Mouse (Mus musculus) brain, adult 10 weeks (tissue): ENCODE measurements around the gene Nrxn2. TPM values are rescaled to one million over a fixed set of nuclear protein-coding genes. Genes with fewer than 3 reads are reported as not detected.

Source experiments
- polyA plus RNA-seq: library from polyadenylated mRNA; stranded (reverse); fragments of 350-450 nt; fragmentation: Illumina TruSeq; extraction: RNeasy Lipid Tissue Mini Kit (QIAGEN cat#74804); gene quantifications from one replicate; pipeline ENCODE4 v1.2.3, GENCODE M21; 2015; ENCODE audit warnings: low read depth, low replicate concordance

The Nrxn2 gene
- 190 TPM for polyA plus RNA-seq

DNA sequence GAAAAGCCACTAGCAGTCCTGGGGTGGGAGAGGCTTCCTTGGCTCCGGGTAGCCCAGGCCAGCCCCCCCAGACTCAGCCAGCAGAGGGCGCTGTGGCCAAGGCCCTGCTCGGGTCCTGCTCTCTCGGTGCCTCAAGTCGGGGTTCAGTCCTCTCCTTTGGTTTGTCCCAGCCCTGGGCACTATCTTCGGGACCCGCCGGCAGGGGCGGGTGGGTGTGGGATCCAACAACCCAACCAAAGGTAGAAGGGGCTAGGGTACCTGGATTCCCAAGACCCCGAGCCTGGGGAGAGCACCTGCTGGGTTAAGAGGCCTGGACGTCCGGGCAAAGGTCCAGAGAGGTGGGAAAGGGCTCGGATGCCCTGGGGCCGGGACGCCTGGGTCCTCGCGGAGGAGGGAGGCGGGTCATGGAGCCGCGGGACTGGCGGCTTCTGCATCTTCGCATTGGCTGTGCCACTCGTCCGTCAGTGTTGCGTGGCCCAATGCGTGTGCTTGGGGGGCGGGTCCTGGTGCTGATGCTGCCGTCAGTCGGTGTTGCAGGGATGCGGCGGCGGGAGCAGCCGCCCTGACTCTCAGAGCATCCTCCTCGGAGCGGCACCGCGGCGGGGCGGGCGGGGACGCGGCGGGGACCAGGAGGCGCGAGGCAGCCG, at the start of gene Nrxn2:
TSS of gene Nrxn2 (plus strand) at position 499 of the 647 bp plus-strand sequence.

DNA sequence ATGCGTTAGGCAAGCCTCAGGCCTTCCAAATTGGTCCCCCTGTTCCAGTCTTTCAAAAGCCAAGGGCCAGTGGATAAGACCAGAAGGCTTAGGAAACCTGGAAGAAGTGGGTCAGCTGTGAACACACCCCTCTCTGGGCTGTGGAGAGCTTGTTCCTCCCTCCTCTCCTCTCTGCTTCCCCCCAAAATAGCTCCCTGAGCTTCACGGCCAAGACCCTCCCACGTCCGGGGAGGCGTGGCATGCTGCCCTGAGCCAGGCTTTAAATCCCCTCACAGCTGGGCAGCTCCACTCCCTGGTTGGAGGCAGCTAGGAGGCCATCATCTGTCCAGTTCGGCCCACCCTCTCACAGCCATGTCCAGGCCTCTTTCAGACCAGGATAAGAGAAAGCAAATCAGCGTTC, 34.4 kb upstream of the Nrxn2 start, which contains the start of gene Pygm:
TSS of gene Pygm (plus strand) at position 272 of the 400 bp plus-strand sequence.

DNA sequence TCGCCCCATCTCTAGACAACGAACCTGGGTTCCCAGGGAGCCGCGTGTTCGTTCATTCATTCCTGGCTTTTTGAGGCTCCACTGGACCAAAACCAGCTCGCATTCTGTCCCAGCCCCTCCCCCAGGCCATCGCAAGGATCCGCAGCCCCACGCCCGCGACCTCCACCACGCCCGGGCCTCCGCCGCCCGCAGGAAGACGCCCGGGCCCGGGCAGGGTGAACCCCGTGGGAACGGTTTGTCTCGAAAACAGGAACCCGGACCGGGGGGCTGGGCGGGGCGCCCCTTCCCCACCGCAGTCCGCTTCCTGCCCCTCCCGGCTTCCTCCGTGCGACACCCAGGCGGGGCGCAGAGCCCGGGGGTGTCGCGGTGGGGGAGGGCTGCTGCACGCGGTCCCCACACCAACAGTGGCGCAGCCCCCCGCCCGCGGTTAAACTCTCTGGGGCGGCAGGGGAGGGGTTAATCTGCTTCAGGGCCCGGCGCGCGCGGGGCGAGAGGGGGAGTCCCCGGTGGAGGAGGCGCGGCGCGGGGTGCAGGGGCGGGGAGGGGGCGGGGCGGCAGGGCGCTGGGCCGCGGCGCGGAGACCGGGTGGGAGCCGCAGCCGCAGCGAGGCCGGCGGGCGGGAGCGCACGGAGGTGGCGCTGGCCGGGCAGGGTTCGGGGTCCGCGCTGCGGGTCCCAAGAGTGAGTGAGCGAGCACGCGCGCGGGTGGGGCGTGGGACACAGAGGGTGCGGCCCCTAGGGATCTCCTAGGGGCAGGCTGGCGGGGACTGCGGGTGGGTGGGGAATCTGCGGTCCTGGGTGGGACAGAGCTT, 19.0 kb upstream of the Nrxn2 start, which contains the start of gene Rasgrp2:
TSS of gene Rasgrp2 (plus strand) at position 56 of the 811 bp plus-strand sequence.

GRCm38 (mm10) chr19:6542367-6543034, 124.0 kb downstream of the Nrxn2 start, which contains the start of gene Slc22a12:
TSS of gene Slc22a12 (minus strand) at chr19:6543032.

Other genes starting within 250 kb of the Nrxn2 start
- gene Majin, start 234.3 kb upstream of the Nrxn2 start, polyA plus RNA-seq, result not detected
- gene Gpha2, start 192.4 kb upstream of the Nrxn2 start, polyA plus RNA-seq, result not detected
- gene Ppp2r5b, start 182.9 kb upstream of the Nrxn2 start, polyA plus RNA-seq, result 120 TPM
- gene Atg2a, start 177.1 kb upstream of the Nrxn2 start, polyA plus RNA-seq, result 18.9 TPM
- gene Ehd1, start 142.0 kb upstream of the Nrxn2 start, polyA plus RNA-seq, result 27.8 TPM
- 2.4 TPM for gene Cdc42bpg, start 112.3 kb upstream of the Nrxn2 start, polyA plus RNA-seq
- 44.9 TPM for gene Men1, start 83.8 kb upstream of the Nrxn2 start, polyA plus RNA-seq
- 71.5 TPM for gene Map4k2, start 77.6 kb upstream of the Nrxn2 start, polyA plus RNA-seq
- gene Sf1, start 55.0 kb upstream of the Nrxn2 start, polyA plus RNA-seq, result 147 TPM
- gene Pygm, start 34.3 kb upstream of the Nrxn2 start, polyA plus RNA-seq, result 41.5 TPM
- 93.5 TPM for gene Rasgrp2, start 19.4 kb upstream of the Nrxn2 start, polyA plus RNA-seq
- 1.0 TPM for gene Slc22a12, start 124.3 kb downstream of the Nrxn2 start, polyA plus RNA-seq